Mouse (Mus musculus) forebrain, embryonic 14.5 days (tissue): ENCODE results near the gene Cd8b1. TPM values are rescaled to one million over a fixed set of nuclear protein-coding genes. Genes with fewer than 3 reads are reported as not detected.

Source experiments
- ATAC-seq: fragments of 200-750 bp; cut with Nextera tagmentation; 2 replicates; pipeline ENCODE4 v1.8.0; 2017; ENCODE audit warnings: mild to moderate bottlenecking, moderate library complexity
- DNase-seq: peaks from one replicate; pipeline ENCODE4 v3.0.0-alpha.2; 2015; ENCODE audit warnings: low spot score
- H3K27ac ChIP-seq: fragments of 300-500 bp; sonication (generic); 2 replicates; pipeline ENCODE4 v1.5.1; 2014; ENCODE audit warnings: low read depth, mild to moderate bottlenecking, control low read depth, low read length, moderate library complexity
- H3K27me3 ChIP-seq: fragments of 300-500 bp; sonication (generic); replicated peaks from 2 replicates; pipeline ENCODE4 v1.6.1; 2014; ENCODE audit warnings: low read length, control low read depth, mixed read lengths; ENCODE audit not compliant: control insufficient read depth, insufficient read depth
- H3K36me3 ChIP-seq: fragments of 300-500 bp; sonication (generic); 2 replicates; pipeline ENCODE4 v1.6.1; 2014; ENCODE audit warnings: low read length, control low read depth; ENCODE audit not compliant: control insufficient read depth, insufficient read depth
- H3K4me1 ChIP-seq: fragments of 300-500 bp; sonication (generic); 2 replicates; pipeline ENCODE4 v1.6.1; 2014; ENCODE audit warnings: antibody characterized with exemption, low read length, control low read depth; ENCODE audit not compliant: control insufficient read depth, insufficient read depth
- H3K4me2 ChIP-seq: fragments of 300-500 bp; sonication (generic); 2 replicates; pipeline ENCODE4 v1.6.1; 2014; ENCODE audit warnings: mild to moderate bottlenecking, control low read depth, low read length
- H3K4me3 ChIP-seq: fragments of 300-500 bp; sonication (generic); 2 replicates; pipeline ENCODE4 v1.5.1; 2014; ENCODE audit warnings: low read depth, low read length, control low read depth
- H3K9ac ChIP-seq: fragments of 300-500 bp; sonication (generic); 2 replicates; pipeline ENCODE4 v1.6.1; 2014; ENCODE audit warnings: mild to moderate bottlenecking, low read length, control low read depth, moderate library complexity
- H3K9me3 ChIP-seq: fragments of 300-500 bp; sonication (generic); replicated peaks from 2 replicates; pipeline ENCODE4 v1.6.1; 2016; ENCODE audit warnings: low read length, control low read depth, mixed read lengths; ENCODE audit not compliant: control insufficient read depth
- WGBS: fragments of 180-500 bp; shearing (Covaris S2); extraction: QIAGEN DNeasy Blood & Tissue Kit; methylation state at CpG from one replicate; pipeline ENCODE4 v1.1.7; 2014; 5-methylcytosine and 5-hydroxymethylcytosine counted together
- polyA plus RNA-seq: library from polyadenylated mRNA; unstranded; fragments of >200 nt; fragmentation: Nextera tagmentation; extraction: Ambion mirVana; gene quantifications from 2 replicates; pipeline ENCODE4 v1.2.1, GENCODE M21; 2014

The Cd8b1 gene
- polyA plus RNA-seq, 1 experiment from 2014 or later, result not detected

GRCm38 (mm10) chr6:71357493-71357892 lies 34.9 kb downstream of the Cd8b1 start:
- Histone ChIP-seq H3K4me2 (no peak overlapping the region), H3K27ac (no peak overlapping the region), H3K36me3 (no peaks in the 10 kb centered on the region), H3K9me3 (no peaks in the 10 kb centered on the region), H3K9ac (no peak overlapping the region), H3K4me3 (no peak overlapping the region), H3K27me3 (no peaks in the 10 kb centered on the region), H3K4me1 (no peaks in the 10 kb centered on the region)
- no peak for DNase-seq
- 92% methylated on average over 7 of the region's 7 CpGs for WGBS
- no peak for ATAC-seq

GRCm38 (mm10) chr6:71360221-71360620 lies 37.6 kb downstream of the Cd8b1 start:
- Histone ChIP-seq H3K27me3 (no peaks in the 10 kb centered on the region), H3K4me1 (no peaks in the 10 kb centered on the region), H3K9ac (no peak overlapping the region), H3K4me3 (no peak overlapping the region), H3K4me2 (no peak overlapping the region), H3K27ac (no peak overlapping the region), H3K9me3 (no peaks in the 10 kb centered on the region), H3K36me3 (no peaks in the 10 kb centered on the region)
- no peak for DNase-seq
- 76% methylated on average over 4 of the region's 4 CpGs for WGBS
- no peak for ATAC-seq

GRCm38 (mm10) chr6:71360751-71361150 lies 38.2 kb downstream of the Cd8b1 start:
- WGBS, result 65% methylated on average over 5 of the region's 5 CpGs
- no peak for ATAC-seq
- H3K9ac ChIP-seq, result no peak overlapping the region

GRCm38 (mm10) chr6:71361156-71361670 lies 38.6 kb downstream of the Cd8b1 start:
- H3K4me2 ChIP-seq, result no peak overlapping the region
- H3K27ac ChIP-seq, result no peak overlapping the region
- H3K9me3 ChIP-seq, result no peaks in the 10 kb centered on the region
- WGBS, result 86% methylated on average over 10 of the region's 10 CpGs
- DNase-seq, result no peak
- H3K36me3 ChIP-seq, result no peaks in the 10 kb centered on the region
- ATAC-seq, result no peak
- H3K27me3 ChIP-seq, result no peaks in the 10 kb centered on the region
- no peak overlapping the region for H3K4me3 ChIP-seq
- no peaks in the 10 kb centered on the region for H3K4me1 ChIP-seq
- no peak overlapping the region for H3K9ac ChIP-seq

More at GRCm38 (mm10) chr6:71360751-71361150, 38.2 kb downstream of the Cd8b1 start:
- DNase-seq, result no peak
- H3K4me2 ChIP-seq, result no peak overlapping the region
- no peaks in the 10 kb centered on the region for H3K27me3 ChIP-seq
- no peak overlapping the region for H3K27ac ChIP-seq
- no peaks in the 10 kb centered on the region for H3K36me3 ChIP-seq
- H3K4me1 ChIP-seq, result no peaks in the 10 kb centered on the region
- no peaks in the 10 kb centered on the region for H3K9me3 ChIP-seq
- H3K4me3 ChIP-seq, result no peak overlapping the region

GRCm38 (mm10) chr6:71363995-71364394 lies 41.4 kb downstream of the Cd8b1 start:
- DNase-seq (no peak), ATAC-seq (no peak)
- H3K36me3 ChIP-seq, result no peaks in the 10 kb centered on the region
- no peak overlapping the region for H3K4me3 ChIP-seq
- no peaks in the 10 kb centered on the region for H3K4me1 ChIP-seq
- no peak overlapping the region for H3K9ac ChIP-seq
- WGBS, result 76% methylated on average over 2 of the region's 2 CpGs
- no peak overlapping the region for H3K4me2 ChIP-seq
- no peaks in the 10 kb centered on the region for H3K9me3 ChIP-seq
- H3K27ac ChIP-seq, result no peak overlapping the region
- no peaks in the 10 kb centered on the region for H3K27me3 ChIP-seq

GRCm38 (mm10) chr6:71369416-71369815 lies 46.8 kb downstream of the Cd8b1 start:
- 87% methylated on average over 6 of the region's 6 CpGs for WGBS
- Histone ChIP-seq H3K27me3 (no peaks in the 10 kb centered on the region), H3K4me3 (no peak overlapping the region), H3K9ac (no peak overlapping the region), H3K36me3 (no peaks in the 10 kb centered on the region), H3K27ac (no peak overlapping the region), H3K4me2 (no peak overlapping the region), H3K9me3 (no peaks in the 10 kb centered on the region), H3K4me1 (no peaks in the 10 kb centered on the region)
- ATAC-seq, result no peak
- DNase-seq, result no peak

- H3K27ac ChIP-seq, result no peak overlapping the region
- ATAC-seq (no peak), DNase-seq (no peak)
- no peaks in the 10 kb centered on the region for H3K9me3 ChIP-seq
- no peaks in the 10 kb centered on the region for H3K4me1 ChIP-seq
- no peaks in the 10 kb centered on the region for H3K27me3 ChIP-seq
- no peak overlapping the region for H3K4me3 ChIP-seq
- 90% methylated on average over 5 of the region's 5 CpGs for WGBS
- no peaks in the 10 kb centered on the region for H3K36me3 ChIP-seq
- no peak overlapping the region for H3K4me2 ChIP-seq
- no peak overlapping the region for H3K9ac ChIP-seq
These were observed 48.6 kb downstream of the Cd8b1 start for GRCm38 (mm10) chr6:71371085-71371605.

- ATAC-seq, result no peak
- no peaks in the 10 kb centered on the region for H3K4me1 ChIP-seq
- H3K27ac ChIP-seq, result no peak overlapping the region
- 82% methylated on average over 5 of the region's 5 CpGs for WGBS
- H3K27me3 ChIP-seq, result no peaks in the 10 kb centered on the region
- H3K36me3 ChIP-seq, result no peaks in the 10 kb centered on the region
- DNase-seq, result no peak
- H3K9me3 ChIP-seq, result no peaks in the 10 kb centered on the region
- H3K4me2 ChIP-seq, result no peak overlapping the region
- no peak overlapping the region for H3K9ac ChIP-seq
- H3K4me3 ChIP-seq, result no peak overlapping the region
These were observed 49.6 kb downstream of the Cd8b1 start for GRCm38 (mm10) chr6:71372041-71372720.

GRCm38 (mm10) chr6:71373249-71373775 lies 50.7 kb downstream of the Cd8b1 start, which contains the start of gene Cd8a:
Cd8a (plus strand) TSS chr6:71373427.
- Histone ChIP-seq H3K27me3 (no peaks in the 10 kb centered on the region), H3K4me3 (no peak within 1 kb of the TSS), H3K9me3 (no peaks in the 10 kb centered on the region), H3K9ac (no peak within 1 kb of the TSS), H3K4me2 (no peak within 1 kb of the TSS), H3K36me3 (no peaks in the 10 kb centered on the region), H3K27ac (no peak within 1 kb of the TSS), H3K4me1 (no peaks in the 10 kb centered on the region)
- WGBS, result 82% methylated on average over 14 of the region's 14 CpGs
- no peak for DNase-seq
- ATAC-seq, result no peak
